In the genomic region with DNA sequence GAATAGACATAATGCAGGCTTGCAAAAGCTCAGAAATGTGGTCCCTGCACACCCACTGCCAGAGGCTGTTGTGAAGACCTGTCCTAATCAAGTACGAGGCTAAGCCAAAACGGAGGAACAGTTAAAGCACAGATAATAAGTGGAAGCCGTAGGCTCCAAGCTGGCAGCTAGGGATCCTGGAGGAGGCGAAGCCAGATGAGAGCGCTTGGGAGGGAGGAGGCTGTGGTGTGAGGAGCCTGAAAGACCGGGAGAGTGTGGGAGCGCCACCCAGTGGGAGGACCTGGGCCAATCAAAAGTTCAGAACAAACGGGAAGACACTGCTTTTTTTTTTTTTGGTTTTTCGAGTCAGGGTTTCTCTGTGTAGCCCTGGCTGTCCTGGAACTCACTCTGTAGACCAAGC, we compare ENCODE assay signal across 9 mouse cellular contexts. TPM values are rescaled to one million over a fixed set of nuclear protein-coding genes. Genes with fewer than 3 reads are reported as not detected.
DNase-seq lines count a peak whose midpoint lies in the region; ATAC-seq and TF ChIP-seq lines count a peak whose summit lies in the region.
"Had no signal": no experiment of that assay in that cellular context is flagged by ENCODE, and none has a peak within 500 bp of the region (broad histone marks: within the 10 kb centered on the region; RNA-seq: fewer than 3 reads in every experiment).

No protein-coding gene starts in this region.

- WGBS in heart, embryonic 14.5 days: 0% methylated on average over 9 of the region's 9 CpGs
- 3% methylated on average over 9 of the region's 9 CpGs for WGBS in liver, embryonic 15.5 days (ENCODE audit: insufficient replicate concordance)

- H3K9me3 ChIP-seq in ES-Bruce4 (replicated peaks; ENCODE audit: control insufficient read depth, insufficient read depth, low read length, poor library complexity, severe bottlenecking): no peaks in the 10 kb centered on the region
- no peaks in the 10 kb centered on the region for H3K9me3 ChIP-seq in heart, embryonic 14.5 days (ENCODE audit: control insufficient read depth, low read length)
- no peaks in the 10 kb centered on the region for H3K9me3 ChIP-seq in liver, embryonic 15.5 days (replicated peaks)

- H3K9ac ChIP-seq in ES-Bruce4 (ENCODE audit: low read depth, poor library complexity, severe bottlenecking): peak overlapping the region; percentile 28; the same call in 1 of the 2 replicates
- H3K9ac ChIP-seq in heart, embryonic 14.5 days (ENCODE audit: low read length): no peak overlapping the region
- H3K9ac ChIP-seq in liver, embryonic 15.5 days: no peak overlapping the region

- TF ChIP-seq EP300 in ES-Bruce4 (IDR thresholded peaks at IDR 0.05; ENCODE audit: insufficient read depth, low read depth, low read length): no peak

- H3K4me2 ChIP-seq in heart, embryonic 14.5 days (ENCODE audit: low read length): peak overlapping the region; percentile 32
- peak overlapping the region; percentile 18; the same call in 1 of the 2 replicates for H3K4me2 ChIP-seq in liver, embryonic 15.5 days

- no peak for ATAC-seq in heart, embryonic 14.5 days (ENCODE audit: insufficient number of reproducible peaks, insufficient read depth, low FRiP score, low read depth)
- ATAC-seq in liver, embryonic 15.5 days (ENCODE audit: insufficient read depth): no peak

- H3K27ac ChIP-seq in ES-Bruce4 (ENCODE audit: insufficient read depth, low read length): no peak overlapping the region
- H3K27ac ChIP-seq in embryonic fibroblast, embryonic 13.5 days (ENCODE audit: insufficient read depth, low read length): no peak overlapping the region
- no peak overlapping the region for H3K27ac ChIP-seq in heart, embryonic 14.5 days (replicated peaks in 1 of 2; ENCODE audit: control insufficient read depth in 1 of 2, insufficient read depth in 1 of 2, low read depth in 2 of 2, low read length in 2 of 2)
- no peak overlapping the region for H3K27ac ChIP-seq in liver, embryonic 15.5 days (replicated peaks)

- peak; percentile 71 for TF ChIP-seq CTCF in ES-Bruce4 (IDR thresholded peaks at IDR 0.05; ENCODE audit: low read depth, low read length)
- TF ChIP-seq CTCF in embryonic fibroblast, embryonic 13.5 days (IDR thresholded peaks at IDR 0.05; ENCODE audit: borderline replicate concordance, insufficient read depth, low read length): peak; percentile 50; the same call in 1 of the 2 replicates

- no peak for TF ChIP-seq POLR2A in ES-Bruce4 (IDR thresholded peaks at IDR 0.05; ENCODE audit: insufficient read depth, low read length)
- TF ChIP-seq POLR2A in embryonic fibroblast, embryonic 13.5 days (IDR thresholded peaks at IDR 0.05; ENCODE audit: low read depth, low read length): no peak

- DNase-seq in adrenal gland, postnatal 36 days: peak; percentile 83 to 88
- peak; percentile 85 for DNase-seq in layer of hippocampus, adult 11-12 months (ENCODE audit: low spot score)
- peak; percentile 41 for DNase-seq in ovary, postnatal 10 days (ENCODE audit: low spot score)
- DNase-seq in thymus, postnatal 4 days: peak; percentile 72

- H3K36me3 ChIP-seq in ES-Bruce4 (ENCODE audit: control insufficient read depth, insufficient read depth, low read length, poor library complexity, severe bottlenecking): no peaks in the 10 kb centered on the region
- no peaks in the 10 kb centered on the region for H3K36me3 ChIP-seq in heart, embryonic 14.5 days (ENCODE audit: control insufficient read depth, insufficient read depth, low read length)
- H3K36me3 ChIP-seq in liver, embryonic 15.5 days (replicated peaks): no peaks in the 10 kb centered on the region

- peaks cover 5% of the 10 kb centered on the region for H3K4me1 ChIP-seq in ES-Bruce4 (ENCODE audit: control insufficient read depth, insufficient read depth, low read length)
- peaks cover 13% of the 10 kb centered on the region for H3K4me1 ChIP-seq in embryonic fibroblast, embryonic 13.5 days (ENCODE audit: control insufficient read depth, insufficient read depth, low read length)
- peaks cover 4 to 8% of the 10 kb centered on the region in 2 experiments; a peak in 2 of 4 replicates for H3K4me1 ChIP-seq in heart, embryonic 14.5 days (ENCODE audit: control insufficient read depth in 2 of 2, insufficient read depth in 2 of 2, low read length in 2 of 2)
- H3K4me1 ChIP-seq in liver, embryonic 15.5 days (replicated peaks): peaks cover 37% of the 10 kb centered on the region

- H3K4me3 ChIP-seq in ES-Bruce4 (ENCODE audit: low read depth, low read length): peak overlapping the region; percentile 40
- no peak overlapping the region for H3K4me3 ChIP-seq in embryonic fibroblast, embryonic 13.5 days (ENCODE audit: insufficient read depth, low read length)
- no peak overlapping the region for H3K4me3 ChIP-seq in heart, embryonic 14.5 days (ENCODE audit: control insufficient read depth in 1 of 2, insufficient read depth in 1 of 2, low read depth in 1 of 2, low read length in 2 of 2)
- no peak overlapping the region for H3K4me3 ChIP-seq in liver, embryonic 15.5 days (replicated peaks)

- H3K27me3 ChIP-seq in ES-Bruce4 (ENCODE audit: control insufficient read depth, insufficient read depth, low read length, poor library complexity, severe bottlenecking): no peaks in the 10 kb centered on the region
- H3K27me3 ChIP-seq in heart, embryonic 14.5 days (ENCODE audit: control insufficient read depth, insufficient read depth, low read length): no peaks in the 10 kb centered on the region
- H3K27me3 ChIP-seq in liver, embryonic 15.5 days: peaks cover 20% of the 10 kb centered on the region

RNA-seq across cellular contexts. Expression of a gene that starts 4.6 kb away (rescaled TPM):
- polyA plus RNA-seq in ES-Bruce4 (2011; ENCODE audit: insufficient read depth, insufficient read length, low read depth, missing spikeins): not detected in 2 replicates
- total RNA-seq in adrenal gland, postnatal 36 days (2021): 10 to 100 TPM; 39.9 to 47.2 TPM
- polyA plus RNA-seq in embryonic fibroblast, embryonic 13.5 days (2011; ENCODE audit: insufficient read length, low read depth, missing spikeins): 13.6 and 14.5 TPM in 2 replicates
- 4.0 and 4.2 TPM in 2 replicates for polyA plus RNA-seq in heart, embryonic 14.5 days (2014; fragmentation: Nextera tagmentation; extraction: Ambion mirVana)
- 0.21 and 0.26 TPM in 2 replicates for polyA plus RNA-seq in liver, embryonic 15.5 days (2015; fragmentation: Nextera tagmentation; extraction: Ambion mirVana)
- polyA plus RNA-seq: neural tube, embryonic 14.5 days had no signal

RNA-seq across cellular contexts. Expression of a gene that starts 21.9 kb away (rescaled TPM):
- 64.1 and 66.0 TPM in 2 replicates for polyA plus RNA-seq in ES-Bruce4 (2011; ENCODE audit: insufficient read depth, insufficient read length, low read depth, missing spikeins)
- 100 to 1,000 TPM in 1 of 2 experiments, 10 to 100 TPM in 1; 77.5 to 108 TPM for total RNA-seq in adrenal gland, postnatal 36 days (2021)
- 68.8 and 76.4 TPM in 2 replicates for polyA plus RNA-seq in embryonic fibroblast, embryonic 13.5 days (2011; ENCODE audit: insufficient read length, low read depth, missing spikeins)
- 71.2 and 77.7 TPM in 2 replicates for polyA plus RNA-seq in heart, embryonic 14.5 days (2014; fragmentation: Nextera tagmentation; extraction: Ambion mirVana)
- polyA plus RNA-seq in liver, embryonic 15.5 days (2015; fragmentation: Nextera tagmentation; extraction: Ambion mirVana): 59.5 and 63.8 TPM in 2 replicates

RNA-seq across cellular contexts. Expression of a gene that starts 22.0 kb away (rescaled TPM):
- 1.8 TPM in 2 replicates for polyA plus RNA-seq in ES-Bruce4 (2011; ENCODE audit: insufficient read depth, insufficient read length, low read depth, missing spikeins)
- total RNA-seq in adrenal gland, postnatal 36 days (2021): 1 to 10 TPM; 2.9 to 3.7 TPM
- polyA plus RNA-seq in embryonic fibroblast, embryonic 13.5 days (2011; ENCODE audit: insufficient read length, low read depth, missing spikeins): 1.4 and 2.9 TPM in 2 replicates
- 3.7 TPM in 2 replicates for polyA plus RNA-seq in heart, embryonic 14.5 days (2014; fragmentation: Nextera tagmentation; extraction: Ambion mirVana)
- polyA plus RNA-seq in liver, embryonic 15.5 days (2015; fragmentation: Nextera tagmentation; extraction: Ambion mirVana): 0.18 and 0.37 TPM in 2 replicates

RNA-seq across cellular contexts. Expression of a gene that starts 32.6 kb away (rescaled TPM):
- 2.2 and 2.9 TPM in 2 replicates for polyA plus RNA-seq in ES-Bruce4 (2011; ENCODE audit: insufficient read depth, insufficient read length, low read depth, missing spikeins)
- total RNA-seq in adrenal gland, postnatal 36 days (2021): 1 to 10 TPM; 5.6 to 5.8 TPM
- 1.1 TPM in 1 of 2 replicates, not detected in the other for polyA plus RNA-seq in embryonic fibroblast, embryonic 13.5 days (2011; ENCODE audit: insufficient read length, low read depth, missing spikeins)
- polyA plus RNA-seq in heart, embryonic 14.5 days (2014; fragmentation: Nextera tagmentation; extraction: Ambion mirVana): 4.3 and 6.0 TPM in 2 replicates
- 0.76 and 0.96 TPM in 2 replicates for polyA plus RNA-seq in liver, embryonic 15.5 days (2015; fragmentation: Nextera tagmentation; extraction: Ambion mirVana)

RNA-seq across cellular contexts. Expression of a gene that starts 34.0 kb away (rescaled TPM):
- polyA plus RNA-seq in ES-Bruce4 (2011; ENCODE audit: insufficient read depth, insufficient read length, low read depth, missing spikeins): 34.3 and 35.7 TPM in 2 replicates
- total RNA-seq in adrenal gland, postnatal 36 days (2021): 10 to 100 TPM; 49.0 to 58.6 TPM
- 36.4 and 36.6 TPM in 2 replicates for polyA plus RNA-seq in embryonic fibroblast, embryonic 13.5 days (2011; ENCODE audit: insufficient read length, low read depth, missing spikeins)
- 17.1 and 20.7 TPM in 2 replicates for polyA plus RNA-seq in heart, embryonic 14.5 days (2014; fragmentation: Nextera tagmentation; extraction: Ambion mirVana)
- polyA plus RNA-seq in liver, embryonic 15.5 days (2015; fragmentation: Nextera tagmentation; extraction: Ambion mirVana): 8.9 and 9.0 TPM in 2 replicates
